Mouse (Mus musculus) gastrocnemius, postnatal 36 days (tissue): ENCODE data around the gene Pkd1. TPM values are rescaled to one million over a fixed set of nuclear protein-coding genes. Genes with fewer than 3 reads are reported as not detected.
A peak's percentile ranks its signal among the peaks of the same experiment; 100 is the strongest.

Experiments
- DNase-seq, 2 experiments: peaks; one replicate each; pipeline ENCODE4 v3.0.0; 2022
- intact Hi-C: fragments of 180-260 bp; cut with DNase I; formaldehyde crosslinking; loops from one replicate; pipeline ENCODE4 v1.15.1; 2025
- long read RNA-seq, 2 experiments: library from polyadenylated mRNA; stranded (forward); transcript quantifications; one replicate each; pipeline ENCODE4 v2.0.0; 2021
- total RNA-seq, 2 experiments: library from RNA; stranded (reverse); gene quantifications; 2 replicates each; pipeline ENCODE4 v1.2.3; 2021

Pkd1 gene
- total RNA-seq = 10 to 100 TPM; 19.8 to 20.3 TPM
- long read RNA-seq, experiment 1, partial matches to known transcripts = 1 of 24 reads
- long read RNA-seq, experiment 1, other reads (novel, unspliced or antisense) = 23 of 24 reads
- long read RNA-seq, experiment 2, partial matches to known transcripts = 2 of 34 reads
- long read RNA-seq, experiment 2, other reads (novel, unspliced or antisense) = 32 of 34 reads

DNA sequence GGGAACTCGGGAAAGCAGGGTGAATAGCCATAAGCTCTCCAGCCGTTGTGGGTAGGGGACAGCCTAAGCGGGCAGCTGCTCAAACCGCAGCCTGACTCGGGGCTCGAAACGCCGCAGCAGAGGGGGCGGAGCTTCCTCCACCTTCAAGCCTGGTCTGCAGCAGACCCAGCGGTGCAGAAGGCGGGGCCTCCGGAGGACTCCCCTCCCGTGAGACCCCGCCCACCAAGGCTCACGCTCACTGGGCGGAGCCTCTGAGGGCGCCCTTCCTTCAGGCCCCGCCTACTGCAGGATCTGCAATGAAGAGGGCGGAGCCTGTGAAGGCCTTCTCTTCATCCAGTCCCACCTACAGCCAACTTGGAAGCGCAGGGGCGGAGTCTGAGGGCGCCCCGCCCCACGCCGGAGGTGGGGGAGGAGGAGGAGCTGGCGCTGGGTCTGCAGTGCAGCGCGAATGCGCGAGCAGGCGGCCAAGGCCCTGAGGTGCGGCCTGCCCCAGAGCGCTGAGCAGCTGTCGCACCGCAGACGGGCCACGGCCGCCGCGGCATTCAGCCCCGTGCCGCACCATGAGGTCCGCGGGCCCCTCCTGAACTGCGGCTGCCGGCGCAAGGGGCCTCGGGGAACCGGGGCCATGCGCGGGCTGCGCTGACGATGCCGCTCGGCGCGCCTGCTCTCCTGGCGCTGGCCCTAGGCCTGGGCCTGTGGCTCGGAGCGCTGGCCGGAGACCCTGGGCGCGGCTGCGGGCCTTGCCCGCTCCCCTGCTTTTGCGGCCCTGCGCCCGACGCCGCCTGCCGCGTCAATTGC is at the start of gene Pkd1:
Gene Pkd1 (plus strand): TSS at position 217 of the 798 bp plus-strand sequence.
- intact Hi-C loops = no loop called here
- peak; percentile 98 to 99 for DNase-seq

DNA sequence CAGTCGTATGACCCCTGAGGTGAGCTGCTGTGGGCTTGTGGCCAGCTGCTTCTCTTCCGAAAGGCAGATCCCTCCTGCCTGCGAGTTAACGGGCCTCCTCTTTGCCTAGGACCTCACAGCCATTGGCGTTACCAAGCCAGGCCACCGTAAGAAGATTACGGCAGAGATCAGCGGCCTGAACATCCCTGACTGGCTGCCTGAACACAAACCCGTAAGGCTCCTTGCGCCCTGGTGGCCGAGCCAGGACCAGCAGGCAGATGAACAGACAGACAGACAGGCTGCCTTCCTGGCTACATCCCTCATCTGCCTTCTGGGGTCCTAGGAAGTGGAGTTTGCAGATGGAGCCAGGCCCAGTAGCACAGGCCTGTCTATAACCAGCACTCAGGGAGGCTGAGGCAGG is 47.4 kb upstream of the Pkd1 start:
- no peak for DNase-seq
- intact Hi-C loops = no loop called here

DNA sequence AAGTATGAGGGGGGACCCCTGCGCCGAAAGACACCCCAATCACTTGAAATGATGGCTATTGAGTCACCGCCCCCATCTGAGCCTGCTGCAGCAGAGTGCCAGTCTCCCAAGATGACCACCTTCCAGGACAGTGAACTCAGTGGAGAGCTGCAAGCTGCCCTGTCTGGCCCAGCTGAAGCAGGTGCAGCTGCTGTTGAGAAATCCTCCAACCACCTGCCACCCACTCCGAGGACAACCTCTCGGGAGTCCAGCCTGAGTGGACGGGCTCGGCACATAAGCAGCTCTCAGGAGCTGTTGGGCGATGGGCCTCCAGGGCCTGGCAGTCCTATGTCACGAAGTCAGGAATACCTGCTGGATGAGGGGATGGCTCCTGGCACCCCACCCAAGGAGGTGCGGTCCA is 45.5 kb upstream of the Pkd1 start:
- intact Hi-C loops = no loop called here
- no peak for DNase-seq

DNA sequence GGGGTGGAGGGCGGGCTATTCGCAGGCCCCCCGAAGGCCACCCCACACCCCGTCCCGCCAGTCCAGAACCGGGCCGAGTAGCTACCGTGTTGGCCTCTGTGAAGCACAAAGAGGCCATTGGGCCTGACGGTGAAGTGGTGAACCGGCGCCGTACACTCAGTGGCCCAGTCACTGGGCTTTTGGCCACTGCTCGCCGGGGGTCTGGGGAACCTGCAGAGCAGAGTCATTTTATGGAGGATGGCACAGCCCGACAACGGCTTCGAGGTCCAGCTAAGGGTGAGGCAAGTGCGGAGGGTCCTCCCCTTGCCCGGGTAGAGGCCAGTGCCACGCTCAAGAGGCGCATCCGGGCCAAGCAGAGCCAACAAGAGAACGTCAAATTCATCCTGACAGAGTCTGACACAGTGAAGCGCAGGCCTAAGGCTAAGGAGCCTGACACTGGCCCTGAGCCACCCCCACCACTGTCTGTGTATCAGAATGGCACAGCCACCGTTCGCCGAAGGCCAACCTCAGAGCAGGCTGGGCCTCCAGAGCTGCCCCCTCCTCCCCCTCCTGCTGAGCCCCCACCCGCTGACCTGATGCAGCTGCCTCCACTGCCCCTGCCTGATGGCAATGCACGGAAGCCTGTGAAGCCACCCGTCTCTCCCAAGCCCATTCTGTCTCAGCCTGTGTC is 44.2 kb upstream of the Pkd1 start:
- intact Hi-C loops = no loop called here
- DNase-seq = no peak

DNA sequence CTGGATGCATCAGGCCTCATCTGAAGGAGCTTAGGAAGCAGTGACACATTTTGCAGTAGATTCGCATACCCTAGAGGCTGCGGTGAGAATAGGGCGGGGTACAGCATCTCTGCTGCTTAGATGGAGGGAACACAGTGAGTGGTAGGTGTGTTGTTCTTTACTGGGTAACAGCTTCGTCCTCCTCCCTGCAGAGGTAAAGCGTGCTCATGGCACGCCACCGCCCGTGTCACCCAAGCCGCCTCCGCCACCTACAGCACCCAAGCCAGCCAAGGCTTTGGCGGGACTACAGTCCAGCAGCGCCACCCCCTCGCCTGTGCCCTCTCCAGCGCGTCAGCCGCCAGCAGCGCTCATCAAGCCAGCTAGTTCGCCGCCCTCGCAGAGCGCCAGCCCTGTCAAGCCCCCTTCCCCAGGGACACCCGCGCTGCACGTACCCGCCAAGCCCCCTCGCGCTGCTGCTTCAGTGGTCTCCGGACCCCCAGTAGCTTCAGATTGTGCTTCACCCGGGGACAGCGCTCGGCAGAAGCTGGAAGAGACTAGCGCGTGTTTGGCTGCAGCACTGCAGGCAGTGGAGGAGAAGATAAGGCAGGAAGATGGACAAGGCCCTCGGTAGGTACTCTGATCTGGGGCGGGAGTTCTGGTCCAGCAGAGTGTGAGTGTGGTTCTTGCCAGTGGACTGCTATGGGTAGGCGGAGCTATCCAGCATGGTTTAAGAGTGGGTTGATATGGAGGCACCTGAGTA is 43.1 kb upstream of the Pkd1 start:
- intact Hi-C loops = no loop called here
- peak in 1 of 2 experiments; percentile 43 for DNase-seq

DNA sequence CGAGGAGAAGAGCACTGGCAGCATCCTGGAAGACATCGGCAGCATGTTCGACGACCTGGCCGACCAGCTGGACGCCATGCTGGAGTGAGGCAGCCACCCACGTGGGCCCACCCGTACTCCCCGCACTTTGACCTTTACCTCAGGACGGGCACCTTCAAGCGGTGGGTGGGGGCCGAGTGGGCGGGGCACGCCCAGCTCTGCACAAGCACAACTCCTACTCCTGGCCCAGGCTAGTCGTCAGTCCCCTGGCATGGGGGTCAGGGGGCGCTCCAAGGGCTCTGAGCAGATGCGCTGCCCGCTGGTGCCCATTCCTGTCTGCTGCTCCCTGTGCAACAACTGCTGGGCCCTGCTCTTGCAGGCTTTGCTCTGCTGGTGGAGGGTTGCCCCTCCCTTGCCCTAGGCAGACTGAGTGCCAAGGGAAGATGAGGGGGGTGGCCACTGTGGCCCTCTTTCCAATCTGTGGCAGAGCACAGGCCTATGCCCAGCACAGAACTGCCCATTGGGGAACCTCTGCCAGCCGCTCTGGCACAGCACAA is 42.4 kb upstream of the Pkd1 start:
- intact Hi-C loops = no loop called here
- no peak for DNase-seq

DNA sequence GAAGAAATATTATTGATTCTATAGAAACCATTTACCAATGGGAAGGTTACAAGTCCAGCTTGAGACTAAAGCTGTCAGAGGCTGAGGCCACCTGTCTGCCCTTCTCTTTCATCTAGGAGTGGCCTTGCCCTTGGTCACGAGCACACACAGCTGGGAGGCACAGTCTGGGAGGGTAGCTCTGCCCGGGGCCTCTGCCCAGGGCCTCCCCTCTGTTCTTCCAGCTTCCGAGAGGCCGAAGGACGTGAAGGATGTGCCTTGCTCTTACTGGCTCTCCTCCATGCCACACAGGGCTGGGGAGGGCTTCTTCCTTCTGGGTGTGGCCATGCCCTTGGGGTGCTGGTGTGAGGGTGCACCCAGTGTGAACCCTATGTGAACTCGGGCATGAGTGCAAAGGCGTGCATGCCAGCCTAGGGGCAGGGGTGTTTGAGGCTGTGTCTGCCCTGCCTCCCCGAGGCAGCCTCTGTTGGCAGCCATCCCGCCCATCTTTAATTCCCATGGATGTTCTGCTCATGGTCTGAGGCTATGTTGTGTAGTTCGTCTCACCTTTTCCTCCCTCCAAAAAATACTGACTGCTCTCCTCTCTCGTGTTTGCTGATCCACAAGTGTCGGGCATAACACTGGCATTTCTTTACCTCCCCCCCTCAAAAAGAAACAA is 41.7 kb upstream of the Pkd1 start:
- intact Hi-C loops = no loop called here
- DNase-seq = no peak

DNA sequence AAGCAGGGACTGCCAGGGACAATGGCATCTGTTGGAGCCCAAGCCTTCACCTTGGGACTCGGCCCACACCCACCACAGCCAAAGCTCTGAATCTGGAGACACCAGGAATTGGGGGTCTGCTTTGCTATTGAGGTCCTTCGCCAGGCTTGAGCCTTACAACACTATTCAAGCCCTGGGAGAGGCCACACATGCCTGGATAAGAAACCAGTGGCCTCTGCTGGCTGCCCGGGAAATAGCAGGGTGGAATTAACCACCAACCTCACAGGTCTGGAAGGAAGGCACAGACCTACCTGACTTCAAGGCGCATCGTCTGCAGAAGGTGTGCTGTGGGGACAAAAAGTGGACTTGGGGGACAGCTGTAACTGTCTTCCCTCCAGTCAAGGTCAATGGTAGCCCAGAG is 36.0 kb upstream of the Pkd1 start:
- no peak for DNase-seq
- intact Hi-C loops = no loop called here

DNA sequence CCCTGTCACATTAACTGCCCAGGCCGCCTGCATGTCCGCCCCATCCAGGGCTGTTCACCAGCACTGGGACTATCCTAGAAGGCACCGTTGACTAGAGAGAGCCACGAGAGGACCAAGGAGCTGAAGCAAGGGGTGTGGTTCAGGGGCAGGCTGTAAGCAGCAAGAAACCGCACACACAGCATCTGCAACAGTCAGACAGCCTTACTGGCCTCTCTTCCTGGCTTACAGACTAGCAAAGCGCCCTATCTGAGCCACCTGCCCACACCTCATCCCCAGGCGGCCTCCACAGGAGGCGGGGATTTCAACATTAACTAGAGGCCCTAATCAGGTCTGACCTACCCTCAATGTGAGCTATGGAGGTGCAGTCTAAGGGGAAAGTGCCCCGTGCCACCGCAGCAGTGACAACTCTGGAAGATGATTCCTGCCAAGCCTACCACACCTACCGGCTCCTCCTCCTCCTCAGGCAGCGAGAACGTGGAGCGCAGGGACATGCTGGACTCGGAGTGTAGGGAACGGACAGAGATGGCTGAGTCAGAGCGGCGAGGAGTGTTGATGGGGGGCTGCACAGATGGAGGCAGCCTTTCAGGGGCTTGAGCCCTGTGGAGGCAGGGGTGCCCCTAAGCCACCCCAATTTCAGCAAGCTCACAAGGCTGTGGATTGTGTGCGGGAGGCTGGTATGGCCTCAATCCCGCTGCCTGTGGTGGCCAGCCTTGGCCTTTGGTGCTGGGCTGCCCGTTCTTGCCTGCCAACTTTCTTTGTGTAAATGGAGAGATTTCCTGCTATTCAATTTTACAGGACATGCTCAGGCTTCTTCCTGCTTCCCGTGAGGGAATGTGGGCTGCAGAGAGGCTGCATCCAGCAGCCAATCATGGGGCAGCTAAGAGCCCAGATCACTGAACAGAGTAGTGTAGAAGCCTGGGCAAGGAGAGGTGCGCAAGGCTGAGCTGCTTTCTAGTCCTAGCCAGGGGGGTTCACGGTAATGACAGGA is 35.1 kb upstream of the Pkd1 start:
- intact Hi-C loops = no loop called here
- no peak for DNase-seq

DNA sequence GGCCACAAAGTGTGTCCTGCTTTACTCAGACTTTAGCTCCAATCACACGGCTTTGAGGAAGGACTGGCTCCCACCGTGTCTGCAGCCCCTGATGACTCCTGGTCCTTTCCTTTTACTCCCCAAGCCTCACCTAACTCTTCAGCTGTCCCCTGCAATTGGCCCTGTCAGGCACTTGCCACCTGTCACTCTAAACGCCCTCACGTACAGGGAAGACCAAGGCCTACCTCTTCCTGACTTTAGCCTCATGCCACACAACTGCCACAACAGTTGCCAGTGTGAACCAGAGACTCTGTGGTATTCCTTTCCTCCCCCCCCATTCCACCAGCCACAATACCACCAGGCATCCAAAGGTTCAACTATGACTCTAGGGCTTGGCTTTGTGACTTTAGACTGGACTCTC is 29.2 kb upstream of the Pkd1 start:
- intact Hi-C loops = no loop called here
- DNase-seq = no peak

DNA sequence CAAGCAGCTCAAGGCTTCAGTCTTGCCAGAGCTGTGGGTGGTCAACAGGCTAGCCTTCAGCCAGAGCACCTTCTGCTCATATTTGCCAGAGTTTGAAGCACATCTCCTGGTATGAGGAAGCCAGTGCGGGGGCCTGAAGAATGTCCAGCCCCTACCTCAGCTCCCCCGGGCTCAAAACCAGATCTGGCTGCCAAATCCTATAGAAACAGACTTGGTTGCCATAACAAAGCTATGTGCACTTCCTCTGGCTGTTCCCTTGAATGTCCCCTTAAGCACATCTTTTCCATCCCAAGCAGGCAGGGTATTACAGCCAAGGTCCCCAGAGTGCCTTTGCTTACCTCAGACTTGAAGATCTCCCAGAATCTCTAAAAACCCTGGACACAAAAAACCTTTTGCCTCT is 24.9 kb upstream of the Pkd1 start:
- intact Hi-C loops = no loop called here
- no peak for DNase-seq

DNA sequence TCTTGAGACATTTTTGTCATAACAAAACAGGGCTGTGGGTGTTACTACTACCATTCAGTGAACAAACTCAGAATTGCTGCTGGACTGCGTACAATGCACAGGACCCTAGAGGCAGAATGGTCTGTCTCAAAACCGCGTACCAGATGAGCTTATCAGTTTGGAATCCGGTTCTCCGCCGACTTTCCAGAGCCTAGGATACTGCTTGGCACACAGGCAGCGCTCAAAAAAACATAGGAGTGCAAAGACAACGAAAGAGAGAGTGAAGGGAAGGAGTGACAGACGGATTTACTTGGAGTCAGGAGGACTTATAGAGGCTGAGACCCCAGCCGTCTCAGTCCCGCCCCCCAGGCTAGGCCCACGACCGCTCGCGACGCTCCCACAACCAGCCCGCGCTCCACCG is 22.3 kb upstream of the Pkd1 start:
- intact Hi-C loops = no loop called here
- no peak for DNase-seq

DNA sequence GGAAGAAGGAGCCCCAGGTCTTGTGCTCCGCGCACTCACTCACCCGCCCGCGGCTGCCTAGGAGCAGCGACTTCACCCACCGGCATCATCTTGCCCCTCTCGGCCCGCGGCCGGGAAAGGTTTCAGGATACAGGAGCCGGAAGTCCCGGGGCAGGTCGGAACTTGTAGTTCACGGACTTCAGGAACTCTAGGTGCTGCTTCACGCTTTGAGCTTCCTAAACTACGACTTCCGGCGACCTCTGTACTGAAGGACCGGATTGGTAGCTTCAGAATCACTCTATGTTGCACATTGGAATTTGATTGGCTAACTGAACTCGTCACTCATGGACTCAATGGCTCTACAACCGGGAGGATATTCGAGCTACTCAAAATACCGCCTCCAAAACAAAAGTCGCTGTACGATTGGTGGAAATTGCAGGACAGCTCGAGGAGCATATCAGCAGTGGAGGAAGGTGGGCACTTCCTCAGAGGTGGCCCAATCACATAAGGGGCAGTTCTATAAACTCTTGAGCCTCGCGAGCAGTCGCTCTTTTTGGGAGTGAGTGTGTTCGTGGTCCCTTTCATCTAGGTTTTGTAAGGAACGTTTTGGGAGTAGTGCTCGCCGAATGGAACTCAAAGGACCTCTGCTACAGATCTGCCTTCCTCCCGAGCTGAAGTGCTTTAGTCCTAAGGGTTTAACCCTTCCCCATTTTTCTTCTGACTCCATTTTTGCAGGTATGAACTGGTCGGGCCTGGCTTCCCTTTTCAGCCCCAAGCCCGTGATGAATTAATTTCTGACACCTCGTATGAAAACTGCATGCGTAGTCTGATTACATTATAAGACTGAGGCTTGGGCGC is 21.7 kb upstream of the Pkd1 start, which contains the start of gene Traf7:
Gene Traf7 (minus strand): TSS at position 216 of the 837 bp plus-strand sequence.
- DNase-seq = peak; percentile 84 to 88
- intact Hi-C loops = no loop called here

DNA sequence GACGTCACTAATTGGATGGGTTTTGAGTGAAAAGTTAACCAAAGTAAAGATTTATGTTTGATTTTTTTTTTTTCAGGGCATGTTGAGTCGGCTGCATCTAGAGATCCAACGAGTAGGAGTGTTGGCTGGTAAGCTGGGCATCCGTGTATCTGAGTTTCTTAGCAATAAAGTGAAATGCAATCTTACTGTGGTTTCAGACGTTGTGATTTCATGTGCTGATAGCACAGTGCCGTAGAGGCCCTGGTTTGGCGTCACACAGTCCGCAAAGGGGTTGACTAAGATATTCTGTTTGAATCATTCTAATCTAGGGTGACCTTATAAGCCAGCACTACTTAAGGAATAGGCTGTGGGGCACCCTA is 21.1 kb upstream of the Pkd1 start:
- no peak for DNase-seq
- intact Hi-C loops = no loop called here

DNA sequence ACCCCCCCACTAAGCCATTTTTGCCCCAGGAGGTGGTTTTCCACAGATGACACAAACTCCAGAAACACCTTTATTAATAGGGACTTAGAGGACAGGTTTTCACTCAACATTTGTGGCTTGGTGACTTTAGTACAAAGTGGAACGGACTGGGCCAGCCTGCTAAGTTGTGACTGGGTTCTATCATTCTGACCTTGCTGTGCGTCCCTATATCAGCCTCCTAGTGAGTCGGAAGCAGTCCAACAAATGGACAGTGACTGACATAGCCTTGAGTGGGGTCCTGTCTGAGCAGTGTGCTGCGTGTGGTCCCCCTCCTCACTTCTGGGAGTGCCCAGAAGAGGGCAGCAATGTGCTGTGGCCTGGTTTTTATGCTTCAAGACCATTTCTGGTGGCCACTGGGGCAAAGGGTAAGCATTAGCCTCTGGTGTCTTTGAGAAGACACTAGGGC is 20.6 kb upstream of the Pkd1 start:
- intact Hi-C loops = no loop called here
- DNase-seq = peak in 1 of 2 experiments; percentile 55

DNA sequence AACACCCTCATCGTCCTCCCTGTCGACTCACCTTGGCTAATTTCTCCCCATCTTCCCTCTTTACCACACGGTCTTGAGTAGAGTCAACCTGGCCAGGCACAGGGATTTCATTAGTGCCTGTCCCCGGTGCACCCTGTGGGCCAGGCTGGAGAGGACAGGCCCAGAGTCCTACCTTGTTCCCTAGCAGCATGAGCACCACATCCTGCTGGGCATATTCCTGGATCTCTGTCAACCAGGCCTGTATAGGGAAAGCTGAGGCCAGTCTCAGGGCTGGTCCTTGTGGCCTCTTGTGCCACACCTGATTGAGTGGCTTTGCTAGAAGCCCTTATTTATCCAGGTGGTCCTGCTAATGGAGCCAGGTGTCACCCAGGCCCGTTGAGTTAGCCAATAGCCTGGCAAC is 19.8 kb upstream of the Pkd1 start:
- intact Hi-C loops = loop anchor here (5.0 kb wide), 2 partner anchors 97 to 127 kb away; partner anchors contain the start of gene Npw
- no peak for DNase-seq

DNA sequence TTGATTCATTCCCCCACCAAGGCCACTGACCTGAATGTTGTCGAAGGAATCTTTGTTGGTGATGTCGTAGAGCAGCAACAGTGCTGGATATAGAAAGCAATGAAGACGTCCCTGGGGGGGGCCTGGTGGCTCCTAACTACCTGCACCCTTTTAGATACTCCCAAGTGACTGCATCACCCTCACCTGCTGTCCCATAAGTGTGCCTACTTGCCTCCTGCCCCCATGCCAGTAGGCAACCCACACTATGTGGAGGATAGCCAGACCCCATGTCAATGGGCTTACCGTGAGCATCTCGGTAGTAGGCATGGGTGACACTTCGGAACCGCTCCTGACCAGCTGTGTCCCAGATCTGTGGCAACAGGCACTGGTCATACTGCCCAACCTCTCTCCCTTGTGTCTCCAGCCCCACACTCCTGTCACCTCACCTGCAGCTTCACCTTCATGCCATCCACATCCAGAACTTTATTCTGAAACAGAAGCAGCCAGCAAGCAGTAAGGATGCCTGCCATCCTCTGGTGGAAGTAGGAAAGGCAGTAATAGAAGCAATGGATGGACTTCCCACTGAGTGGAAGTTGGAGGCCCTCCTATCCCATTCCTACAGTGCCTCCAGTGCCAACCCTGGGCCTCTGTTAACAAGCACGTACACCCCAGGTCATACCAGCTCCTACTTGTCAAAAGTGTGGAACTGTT is 19.1 kb upstream of the Pkd1 start:
- intact Hi-C loops = loop anchor here (5.0 kb wide), 2 partner anchors 97 to 127 kb away; partner anchors contain the start of gene Npw
- no peak for DNase-seq
